Mouse (Mus musculus) kidney, embryonic 15.5 days (tissue): ENCODE results near the gene Gm4894. TPM values are rescaled to one million over a fixed set of nuclear protein-coding genes. Genes with fewer than 3 reads are reported as not detected.
A peak's percentile ranks its signal among the peaks of the same experiment; 100 is the strongest.

Source experiments
- ATAC-seq: fragments of 200-750 bp; cut with Nextera tagmentation; replicated peaks from 2 replicates; pipeline ENCODE4 v1.8.0; 2017; ENCODE audit warnings: moderate TSS enrichment; ENCODE audit not compliant: low FRiP score
- H3K27ac ChIP-seq: fragments of 300-500 bp; sonication (generic); 2 replicates; pipeline ENCODE4 v1.5.1; 2015; ENCODE audit warnings: mild to moderate bottlenecking, inconsistent platforms
- H3K27me3 ChIP-seq: fragments of 300-500 bp; sonication (generic); 2 replicates; pipeline ENCODE4 v1.6.1; 2015; ENCODE audit warnings: inconsistent platforms
- H3K36me3 ChIP-seq: fragments of 300-500 bp; sonication (generic); 2 replicates; pipeline ENCODE4 v1.6.1; 2015; ENCODE audit warnings: inconsistent platforms
- H3K4me1 ChIP-seq: fragments of 300-500 bp; sonication (generic); 2 replicates; pipeline ENCODE4 v1.6.1; 2015; ENCODE audit warnings: inconsistent platforms
- H3K4me2 ChIP-seq: fragments of 300-500 bp; sonication (generic); 2 replicates; pipeline ENCODE4 v1.6.1; 2015; ENCODE audit warnings: moderate library complexity, mild to moderate bottlenecking, inconsistent platforms
- H3K4me3 ChIP-seq: fragments of 300-500 bp; sonication (generic); replicated peaks from 2 replicates; pipeline ENCODE4 v1.5.1; 2015; ENCODE audit warnings: mild to moderate bottlenecking, inconsistent platforms
- H3K9ac ChIP-seq: fragments of 300-500 bp; sonication (generic); 2 replicates; pipeline ENCODE4 v1.6.1; 2015; ENCODE audit warnings: mild to moderate bottlenecking, inconsistent platforms
- H3K9me3 ChIP-seq: fragments of 300-500 bp; sonication (generic); replicated peaks from 2 replicates; pipeline ENCODE4 v1.6.1; 2016; ENCODE audit warnings: inconsistent platforms
- WGBS: fragments of 180-500 bp; shearing (Covaris S2); methylation state at CpG from one replicate; pipeline ENCODE4 v1.1.7; 2015; ENCODE audit warnings: mixed read lengths; 5-methylcytosine and 5-hydroxymethylcytosine counted together
- polyA plus RNA-seq: library from polyadenylated mRNA; unstranded; fragments of >200 nt; fragmentation: Nextera tagmentation; extraction: Ambion mirVana; gene quantifications from 2 replicates; pipeline ENCODE4 v1.2.1, GENCODE M21; 2015

Gm4894 gene
- not detected in 2 replicates for polyA plus RNA-seq

DNA sequence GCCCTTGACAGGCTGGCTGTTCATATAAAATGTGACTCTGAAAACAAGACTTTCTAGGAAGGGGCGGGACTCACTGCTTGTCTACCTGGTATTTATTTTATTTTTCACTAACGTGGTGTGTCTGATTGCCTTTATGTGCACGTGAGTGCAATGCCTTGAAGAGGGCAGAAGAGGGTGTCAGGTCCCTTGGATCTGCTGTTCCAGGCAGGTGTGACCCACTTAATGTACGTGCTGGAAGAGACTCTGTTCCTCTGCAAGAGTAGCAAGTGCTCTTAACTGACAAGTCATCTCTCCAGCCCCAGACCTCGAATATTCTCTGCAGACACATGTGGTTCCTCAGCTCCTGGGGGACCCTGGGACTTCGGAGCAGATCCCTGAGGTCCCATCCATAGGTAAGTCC lies at the start of gene Gm4894:
TSS of gene Gm4894 (plus strand) at position 301 of the 400 bp plus-strand sequence.
- no peak within 1 kb of the TSS for H3K27ac ChIP-seq
- 66% methylated on average over 6 of the region's 6 CpGs for WGBS
- no peak within 1 kb of the TSS for H3K4me3 ChIP-seq
- H3K9me3 ChIP-seq: no peaks in the 10 kb centered on the region
- H3K9ac ChIP-seq: no peak within 1 kb of the TSS
- H3K4me2 ChIP-seq: no peak within 1 kb of the TSS
- ATAC-seq: no peak
- no peaks in the 10 kb centered on the region for H3K27me3 ChIP-seq
- H3K36me3 ChIP-seq: no peaks in the 10 kb centered on the region
- H3K4me1 ChIP-seq: no peaks in the 10 kb centered on the region

DNA sequence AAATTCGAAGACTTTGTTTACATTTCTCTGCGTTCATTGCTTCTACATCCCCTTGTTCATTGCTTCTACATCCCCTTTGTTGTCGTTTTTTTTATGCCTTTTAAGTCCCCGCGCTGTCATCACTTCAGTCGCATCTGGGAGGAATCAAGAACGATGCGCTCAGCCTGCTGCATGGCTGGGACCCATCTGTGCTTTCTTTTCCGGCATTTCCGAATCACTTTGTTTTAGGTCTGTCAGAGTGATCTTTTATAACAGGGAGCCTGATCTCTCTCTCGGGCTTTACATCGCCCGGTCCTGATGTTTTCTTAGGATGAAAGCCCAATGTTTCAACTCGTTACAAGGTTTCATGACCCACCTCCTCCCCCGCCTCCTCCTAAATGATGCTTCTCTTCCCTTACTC lies 44.0 kb upstream of the Gm4894 start:
- WGBS: 10% methylated on average over 15 of the region's 15 CpGs
- ATAC-seq: 0 out of 2 replicates have a peak, but pooled peaks have one; percentile 43
- Histone ChIP-seq H3K4me2 (peak overlapping the region; percentile 44), H3K27me3 (no peaks in the 10 kb centered on the region), H3K9me3 (no peaks in the 10 kb centered on the region), H3K4me3 (no peak overlapping the region; the same call in 1 of the 2 replicates), H3K9ac (no peak overlapping the region), H3K27ac (no peak overlapping the region), H3K4me1 (peaks cover 20% of the 10 kb centered on the region; the same call in 1 of the 2 replicates), H3K36me3 (no peaks in the 10 kb centered on the region)

DNA sequence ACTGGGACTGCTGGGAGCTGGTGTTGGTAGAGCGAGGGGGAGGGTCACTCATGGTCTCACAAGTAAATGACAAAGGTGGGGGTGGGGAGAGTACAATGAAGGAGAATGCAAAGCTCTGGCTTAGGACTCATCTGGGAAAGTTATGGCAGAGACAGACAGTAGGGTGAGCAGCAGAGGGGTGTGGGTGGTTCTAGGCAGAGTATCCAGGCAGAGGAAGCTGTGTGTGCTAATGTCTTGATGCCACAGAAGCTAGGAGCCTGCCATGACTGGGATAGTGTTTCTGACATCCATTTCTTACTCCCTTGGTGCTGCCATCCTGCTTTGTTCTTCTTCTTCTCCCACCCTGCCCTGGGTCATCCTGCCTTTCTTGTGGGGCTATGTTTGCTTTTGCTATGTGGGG lies 38.8 kb upstream of the Gm4894 start:
- peaks cover 14% of the 10 kb centered on the region; the same call in 1 of the 2 replicates for H3K4me1 ChIP-seq
- WGBS: 22% methylated on average over 1 of the region's 1 CpGs
- H3K9ac ChIP-seq: no peak overlapping the region
- H3K9me3 ChIP-seq: no peaks in the 10 kb centered on the region
- H3K27ac ChIP-seq: no peak overlapping the region
- H3K36me3 ChIP-seq: no peaks in the 10 kb centered on the region
- H3K27me3 ChIP-seq: no peaks in the 10 kb centered on the region
- no peak for ATAC-seq
- H3K4me3 ChIP-seq: no peak overlapping the region
- H3K4me2 ChIP-seq: no peak overlapping the region

DNA sequence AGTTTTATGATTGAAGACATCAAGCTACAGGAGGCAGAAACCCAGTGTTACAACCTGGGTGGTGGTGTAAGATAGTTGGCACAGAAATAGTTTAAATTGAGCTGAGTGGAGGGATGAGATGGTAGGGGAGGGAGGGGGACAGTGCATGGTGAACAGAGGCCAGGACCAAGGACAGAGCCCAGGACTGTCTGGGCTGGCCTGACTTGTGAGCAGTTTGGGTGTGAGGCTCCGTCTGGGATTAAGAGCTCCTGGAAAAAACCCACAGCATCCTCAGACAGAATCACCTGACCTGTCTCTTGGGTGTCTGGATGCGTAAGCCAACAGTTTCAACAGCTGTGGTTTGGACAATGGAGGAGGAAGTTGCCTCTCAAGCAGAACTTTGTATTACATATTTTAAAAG lies 35.6 kb upstream of the Gm4894 start:
- 0 out of 2 replicates have a peak, but pooled peaks cover 7% of the 10 kb centered on the region for H3K4me1 ChIP-seq
- H3K4me2 ChIP-seq: no peak overlapping the region
- ATAC-seq: no peak
- H3K27ac ChIP-seq: no peak overlapping the region
- no peaks in the 10 kb centered on the region for H3K27me3 ChIP-seq
- no peak overlapping the region for H3K4me3 ChIP-seq
- 38% methylated on average over 2 of the region's 2 CpGs for WGBS
- no peaks in the 10 kb centered on the region for H3K9me3 ChIP-seq
- H3K36me3 ChIP-seq: no peaks in the 10 kb centered on the region
- no peak overlapping the region for H3K9ac ChIP-seq

DNA sequence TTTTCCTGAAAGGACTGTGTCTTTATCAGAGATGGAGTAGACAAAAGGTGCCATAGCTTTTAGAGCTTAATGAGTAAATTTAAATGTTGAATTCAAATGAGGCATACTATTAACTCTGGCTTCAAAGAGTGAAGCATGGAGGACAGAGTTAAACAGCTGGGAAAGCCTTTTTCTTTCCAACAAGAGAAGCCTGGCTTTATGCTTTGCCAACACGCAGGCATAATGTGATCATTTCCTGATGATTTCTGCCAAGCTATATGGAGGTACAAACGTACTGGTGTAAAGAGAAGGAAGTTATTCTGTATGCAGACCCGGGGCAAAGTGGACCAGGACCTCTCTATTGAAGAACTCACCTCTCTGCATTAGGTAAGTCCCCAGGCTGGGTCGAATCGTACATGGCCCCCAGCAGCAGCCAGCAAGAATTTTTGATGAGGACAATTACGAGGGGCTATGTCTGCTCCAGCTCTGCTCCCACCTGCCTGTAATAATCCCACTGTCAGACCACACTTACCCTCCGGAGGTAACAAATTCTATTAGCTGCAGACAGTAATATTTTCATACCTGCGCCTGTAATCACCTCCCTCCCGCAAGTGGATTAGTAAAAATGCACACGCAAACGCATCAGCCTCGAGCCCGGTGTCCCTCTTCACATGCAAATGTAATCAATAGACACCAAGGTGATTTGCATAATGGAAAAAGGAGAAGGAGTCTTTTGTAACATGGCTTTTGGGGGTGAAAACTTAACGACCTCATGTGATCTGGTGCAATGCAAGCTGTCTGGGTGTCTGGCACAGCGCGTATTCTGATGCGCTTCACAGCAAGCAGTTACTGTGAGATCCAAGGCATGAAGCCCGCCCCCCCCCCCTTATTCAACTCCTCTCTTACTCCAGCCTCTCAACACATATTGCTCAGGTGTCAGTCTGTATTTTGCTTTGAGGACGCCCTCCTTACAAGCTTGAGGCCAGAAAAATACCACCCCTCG lies 32.4 kb upstream of the Gm4894 start:
- Histone ChIP-seq H3K36me3 (no peaks in the 10 kb centered on the region), H3K9ac (no peak overlapping the region), H3K4me1 (no peaks in the 10 kb centered on the region), H3K27me3 (no peaks in the 10 kb centered on the region), H3K4me2 (no peak overlapping the region), H3K4me3 (no peak overlapping the region), H3K27ac (no peak overlapping the region), H3K9me3 (no peaks in the 10 kb centered on the region)
- WGBS: 83% methylated on average over 20 of the region's 20 CpGs
- no peak for ATAC-seq

DNA sequence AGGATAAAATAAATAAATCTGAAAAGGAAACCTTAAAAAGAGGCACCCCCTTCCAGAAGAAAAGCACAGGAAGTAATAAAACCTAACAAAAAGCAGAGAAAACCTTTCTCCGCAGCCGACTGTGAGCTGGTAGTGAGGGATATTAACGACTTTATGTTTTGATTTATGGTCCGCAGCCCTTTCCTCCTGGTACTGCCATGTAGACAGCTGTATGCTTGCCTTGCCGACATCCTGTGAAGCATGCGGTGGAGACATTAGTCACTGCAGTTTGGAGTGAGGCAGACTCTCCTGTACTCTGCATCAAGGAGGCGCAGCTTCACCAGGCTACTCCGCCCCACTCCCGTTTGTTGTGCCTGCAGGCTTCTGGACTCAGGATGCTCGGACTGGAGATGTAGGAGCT lies 25.8 kb upstream of the Gm4894 start:
- no peak overlapping the region for H3K9ac ChIP-seq
- 0 out of 2 replicates have a peak, but pooled peaks cover 2% of the 10 kb centered on the region for H3K4me1 ChIP-seq
- no peaks in the 10 kb centered on the region for H3K27me3 ChIP-seq
- no peaks in the 10 kb centered on the region for H3K9me3 ChIP-seq
- no peaks in the 10 kb centered on the region for H3K36me3 ChIP-seq
- no peak for ATAC-seq
- H3K4me3 ChIP-seq: no peak overlapping the region
- WGBS: 31% methylated on average over 10 of the region's 10 CpGs
- no peak overlapping the region for H3K4me2 ChIP-seq
- no peak overlapping the region for H3K27ac ChIP-seq

DNA sequence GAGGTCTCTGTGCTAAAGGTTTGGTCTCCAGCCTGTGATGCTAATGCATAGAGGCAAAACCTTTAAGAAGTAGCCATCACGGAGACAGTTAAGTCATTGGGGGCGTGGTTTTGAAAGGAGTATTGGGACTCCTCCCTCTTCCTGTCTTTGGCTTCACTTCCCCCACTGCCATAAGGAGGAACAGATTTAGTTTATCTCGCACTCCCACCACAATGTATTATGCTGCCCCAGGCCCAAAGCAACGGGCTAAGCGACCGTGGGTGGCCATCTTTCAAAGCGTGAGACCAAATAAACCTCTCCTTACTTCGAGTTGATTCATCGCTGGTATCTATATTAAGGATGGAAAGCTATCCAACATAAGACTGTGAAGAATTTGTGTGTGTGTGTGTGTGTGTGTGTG lies 22.9 kb upstream of the Gm4894 start:
- no peak for ATAC-seq
- WGBS: 68% methylated on average over 9 of the region's 9 CpGs
- Histone ChIP-seq H3K4me1 (0 out of 2 replicates have a peak, but pooled peaks cover 2% of the 10 kb centered on the region), H3K4me3 (no peak overlapping the region), H3K27ac (no peak overlapping the region), H3K27me3 (no peaks in the 10 kb centered on the region), H3K9ac (no peak overlapping the region), H3K36me3 (no peaks in the 10 kb centered on the region), H3K4me2 (no peak overlapping the region), H3K9me3 (no peaks in the 10 kb centered on the region)

DNA sequence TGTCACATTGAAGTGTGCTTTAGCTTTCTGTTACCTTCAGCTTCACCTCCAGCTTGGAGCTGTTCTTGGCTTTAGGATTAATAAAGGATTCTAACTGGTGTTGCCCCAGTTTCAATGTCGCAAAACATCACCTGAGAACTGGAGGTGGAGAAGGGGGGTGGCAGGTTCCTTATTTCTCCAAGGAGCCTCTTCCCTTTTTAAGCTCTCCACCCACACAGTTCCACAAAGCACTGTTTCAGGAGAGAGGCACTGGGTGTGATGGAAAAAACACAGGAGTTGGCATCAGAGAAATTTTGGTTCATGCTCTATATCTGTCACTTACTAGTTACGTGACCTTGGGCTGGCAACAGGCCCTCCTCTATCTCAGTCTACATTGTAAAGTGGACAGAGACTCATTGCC lies 21.3 kb upstream of the Gm4894 start:
- H3K9ac ChIP-seq: no peak overlapping the region
- 86% methylated on average over 2 of the region's 2 CpGs for WGBS

DNA sequence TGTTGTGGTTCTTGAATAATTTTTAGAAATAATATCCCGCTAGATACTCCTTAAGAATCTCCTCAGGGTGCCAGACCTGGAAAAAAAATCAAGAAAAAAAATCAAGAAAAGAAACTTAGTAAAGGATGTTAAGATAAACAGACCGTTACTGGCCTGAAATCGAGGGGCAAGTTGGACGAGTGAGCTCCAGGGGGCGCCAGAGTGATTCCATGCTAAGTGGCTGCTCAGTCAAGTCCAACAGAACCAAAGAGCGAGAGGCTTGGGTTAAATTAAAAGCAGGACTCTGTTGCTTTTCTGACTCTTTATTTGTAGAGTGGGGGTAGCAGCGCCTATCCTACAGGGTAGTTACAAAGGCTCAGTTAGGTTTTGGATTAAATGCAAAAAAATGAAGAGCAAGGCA lies 3.5 kb upstream of the Gm4894 start:
- Histone ChIP-seq H3K27me3 (no peaks in the 10 kb centered on the region), H3K9ac (no peak overlapping the region), H3K36me3 (no peaks in the 10 kb centered on the region), H3K4me1 (no peaks in the 10 kb centered on the region), H3K9me3 (no peaks in the 10 kb centered on the region), H3K27ac (no peak overlapping the region), H3K4me3 (no peak overlapping the region), H3K4me2 (no peak overlapping the region)
- no peak for ATAC-seq
- 37% methylated on average over 7 of the region's 7 CpGs for WGBS

More for the DNA sequence above, 21.3 kb upstream of the Gm4894 start:
- Histone ChIP-seq H3K27ac (no peak overlapping the region), H3K4me2 (no peak overlapping the region), H3K4me1 (0 out of 2 replicates have a peak, but pooled peaks cover 2% of the 10 kb centered on the region), H3K27me3 (no peaks in the 10 kb centered on the region), H3K36me3 (no peaks in the 10 kb centered on the region), H3K4me3 (no peak overlapping the region), H3K9me3 (no peaks in the 10 kb centered on the region)
- no peak for ATAC-seq

DNA sequence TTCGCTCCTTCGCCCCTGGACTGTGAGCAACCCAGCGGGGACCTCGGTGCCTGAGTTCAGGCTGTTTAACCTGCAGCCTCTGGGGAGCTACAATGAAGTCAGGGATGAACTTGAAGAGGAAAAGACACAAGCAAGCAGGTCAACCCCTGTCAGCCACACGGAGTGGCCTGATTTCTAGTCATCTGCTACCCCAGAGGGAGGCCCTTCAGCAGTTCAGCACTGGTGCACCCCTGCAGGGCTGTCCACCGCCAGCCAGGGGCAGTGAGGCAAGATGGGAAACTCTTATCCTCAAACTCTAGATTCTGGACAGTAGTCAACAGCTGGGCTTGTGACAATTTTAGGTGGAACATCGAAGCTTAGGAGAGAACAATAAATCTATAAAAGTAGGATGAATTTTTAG lies 18.6 kb downstream of the Gm4894 start:
- Histone ChIP-seq H3K27ac (no peak overlapping the region), H3K9me3 (no peaks in the 10 kb centered on the region), H3K9ac (no peak overlapping the region), H3K36me3 (no peaks in the 10 kb centered on the region), H3K4me1 (no peaks in the 10 kb centered on the region), H3K4me3 (no peak overlapping the region), H3K27me3 (no peaks in the 10 kb centered on the region), H3K4me2 (no peak overlapping the region)
- ATAC-seq: no peak
- WGBS: 65% methylated on average over 7 of the region's 7 CpGs

DNA sequence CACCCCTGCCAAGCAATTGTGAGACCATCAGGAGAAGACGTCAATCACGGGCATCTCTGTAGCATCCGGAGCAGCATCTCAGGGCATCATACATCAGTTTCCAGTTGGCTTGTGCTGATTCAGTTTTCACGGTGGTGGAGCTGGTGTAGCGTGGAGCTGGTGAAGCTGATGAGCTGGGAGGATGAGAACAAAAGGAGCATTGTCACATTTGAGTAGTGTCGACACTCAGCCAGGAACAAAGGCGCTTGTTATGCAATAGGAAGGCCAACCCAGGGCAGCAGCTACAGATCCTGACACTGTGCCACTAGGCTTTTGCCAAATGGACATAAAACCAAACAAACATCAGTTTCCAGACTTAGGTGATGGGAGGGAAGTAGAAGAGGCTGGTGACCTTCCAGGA lies 23.2 kb downstream of the Gm4894 start:
- H3K27me3 ChIP-seq: no peaks in the 10 kb centered on the region
- no peak overlapping the region for H3K4me3 ChIP-seq
- 69% methylated on average over 7 of the region's 7 CpGs for WGBS
- H3K36me3 ChIP-seq: no peaks in the 10 kb centered on the region
- no peak overlapping the region for H3K4me2 ChIP-seq
- no peaks in the 10 kb centered on the region for H3K4me1 ChIP-seq
- no peak overlapping the region for H3K9ac ChIP-seq
- ATAC-seq: no peak
- no peak overlapping the region for H3K27ac ChIP-seq
- H3K9me3 ChIP-seq: no peaks in the 10 kb centered on the region

DNA sequence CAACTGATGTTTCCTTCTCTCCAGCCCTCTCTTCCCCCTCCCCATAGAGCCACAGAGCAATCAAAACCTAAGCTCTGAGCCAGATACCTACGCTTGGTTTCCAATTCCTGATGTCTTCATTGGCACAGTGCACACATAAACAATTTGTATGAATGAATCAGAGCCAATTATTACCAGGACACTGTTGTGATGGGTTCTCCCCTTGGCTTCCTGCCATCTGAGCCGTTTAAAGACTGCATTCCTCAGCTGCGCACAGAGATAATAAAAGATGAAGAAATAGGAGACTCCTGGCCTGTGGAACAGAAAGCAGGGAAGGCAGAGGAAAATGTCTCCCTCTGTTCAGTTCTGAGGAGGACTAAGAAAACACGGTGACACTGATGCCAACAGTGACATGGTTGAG lies 25.6 kb downstream of the Gm4894 start:
- H3K27me3 ChIP-seq: no peaks in the 10 kb centered on the region
- WGBS: 46% methylated on average over 4 of the region's 4 CpGs
- H3K36me3 ChIP-seq: no peaks in the 10 kb centered on the region
- H3K27ac ChIP-seq: no peak overlapping the region
- no peak overlapping the region for H3K4me3 ChIP-seq
- H3K4me1 ChIP-seq: no peaks in the 10 kb centered on the region
- no peak overlapping the region for H3K9ac ChIP-seq
- no peak overlapping the region for H3K4me2 ChIP-seq
- no peaks in the 10 kb centered on the region for H3K9me3 ChIP-seq
- ATAC-seq: no peak
